Mouse (Mus musculus): ENCODE measurements at regions not wholly inside any gene's neighbourhood (a gene's known extent, or its start where the extent isn't known, plus 50 kb on each side); places are given as distances from the start of the nearest gene placed in this dataset.

DNA sequence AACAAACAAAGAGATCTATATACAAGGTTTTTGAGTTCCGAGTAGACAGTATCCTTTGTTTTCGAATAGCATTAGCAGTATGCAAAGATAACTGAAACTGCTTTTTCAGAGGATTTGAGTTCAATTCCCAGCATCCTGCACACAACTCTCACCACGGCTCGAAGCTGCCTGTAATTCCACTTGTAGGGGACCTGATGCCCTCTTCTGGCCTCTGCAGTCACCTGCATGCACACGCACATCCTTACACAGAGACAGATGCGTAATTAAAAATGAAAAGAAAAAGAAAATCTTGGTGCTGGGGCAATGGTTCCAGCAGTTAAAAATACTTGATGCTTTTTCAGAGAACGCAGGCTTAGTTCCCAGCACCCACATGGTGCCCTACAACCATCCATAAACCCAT lies 139.6 kb upstream of the Acsl4 start:
- TF ChIP-seq CTCF (IDR thresholded peaks at IDR 0.05; ENCODE audit: low read depth) (peak; percentile 56), EP300 (IDR thresholded peaks at IDR 0.05; ENCODE audit: low read depth) (no peak)
